Mouse (Mus musculus) liver, embryonic 12.5 days (tissue): ENCODE data around the gene Cd3d. TPM values are rescaled to one million over a fixed set of nuclear protein-coding genes. Genes with fewer than 3 reads are reported as not detected.

Source experiments
- ATAC-seq: fragments of 200-750 bp; cut with Nextera tagmentation; 2 replicates; pipeline ENCODE4 v1.8.0; 2017; ENCODE audit warnings: moderate number of reproducible peaks, mild to moderate bottlenecking, moderate library complexity
- H3K27ac ChIP-seq: fragments of 300-500 bp; sonication (generic); 2 replicates; pipeline ENCODE4 v1.5.1; 2016; ENCODE audit warnings: mild to moderate bottlenecking
- H3K27me3 ChIP-seq: fragments of 300-500 bp; sonication (generic); replicated peaks from 2 replicates; pipeline ENCODE4 v1.6.1; 2016; ENCODE audit warnings: mild to moderate bottlenecking, moderate library complexity
- H3K36me3 ChIP-seq: fragments of 300-500 bp; sonication (generic); 2 replicates; pipeline ENCODE4 v1.6.1; 2016; ENCODE audit warnings: mild to moderate bottlenecking, moderate library complexity
- H3K4me1 ChIP-seq: fragments of 300-500 bp; sonication (generic); 2 replicates; pipeline ENCODE4 v1.6.1; 2016
- H3K4me2 ChIP-seq: fragments of 300-500 bp; sonication (generic); 2 replicates; pipeline ENCODE4 v1.6.1; 2016; ENCODE audit warnings: mild to moderate bottlenecking, moderate library complexity
- H3K4me3 ChIP-seq: fragments of 300-500 bp; sonication (generic); 2 replicates; pipeline ENCODE4 v1.5.1; 2016; ENCODE audit warnings: mild to moderate bottlenecking, moderate library complexity
- H3K9ac ChIP-seq: fragments of 300-500 bp; sonication (generic); 2 replicates; pipeline ENCODE4 v1.6.1; 2016; ENCODE audit warnings: mild to moderate bottlenecking, moderate library complexity
- H3K9me3 ChIP-seq: fragments of 300-500 bp; sonication (generic); replicated peaks from 2 replicates; pipeline ENCODE4 v1.6.1; 2016; ENCODE audit warnings: mild to moderate bottlenecking, moderate library complexity
- WGBS: fragments of 180-500 bp; shearing (Covaris S2); methylation state at CpG from one replicate; pipeline ENCODE4 v1.1.7; 2016; ENCODE audit not compliant: insufficient replicate concordance; 5-methylcytosine and 5-hydroxymethylcytosine counted together
- polyA plus RNA-seq: library from polyadenylated mRNA; unstranded; fragments of >200 nt; fragmentation: Nextera tagmentation; extraction: Ambion mirVana; gene quantifications from 2 replicates; pipeline ENCODE4 v1.2.1, GENCODE M21; 2016

Gene Cd3d
- polyA plus RNA-seq, 1 experiment from 2014 or later = not detected

DNA sequence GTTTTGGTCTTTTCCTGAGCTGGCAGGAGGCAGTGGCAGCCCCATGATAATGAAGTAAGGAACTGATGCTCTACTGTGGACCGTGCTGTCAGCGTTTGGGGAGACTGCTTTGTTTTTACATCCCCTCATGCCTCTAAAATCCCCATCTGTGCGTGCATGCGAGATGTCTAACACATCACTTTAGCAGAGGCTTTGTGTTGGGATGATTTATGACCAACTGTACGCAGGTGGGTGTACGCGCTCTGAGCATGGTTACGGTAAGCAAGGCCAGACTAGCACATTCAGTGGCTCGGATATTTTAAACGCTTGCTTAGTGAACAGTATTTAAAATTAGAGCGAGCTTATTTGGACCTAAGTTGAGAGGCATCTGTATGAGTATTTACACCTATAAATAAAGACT is 36.4 kb downstream of the Cd3d start:
- WGBS = 77% methylated on average over 11 of the region's 11 CpGs
- Histone ChIP-seq H3K4me1 (no peaks in the 10 kb centered on the region), H3K4me2 (no peak overlapping the region), H3K36me3 (no peaks in the 10 kb centered on the region), H3K4me3 (no peak overlapping the region), H3K27me3 (no peaks in the 10 kb centered on the region; the same call in 1 of the 2 replicates), H3K27ac (no peak overlapping the region), H3K9me3 (no peaks in the 10 kb centered on the region), H3K9ac (no peak overlapping the region)
- no peak for ATAC-seq

DNA sequence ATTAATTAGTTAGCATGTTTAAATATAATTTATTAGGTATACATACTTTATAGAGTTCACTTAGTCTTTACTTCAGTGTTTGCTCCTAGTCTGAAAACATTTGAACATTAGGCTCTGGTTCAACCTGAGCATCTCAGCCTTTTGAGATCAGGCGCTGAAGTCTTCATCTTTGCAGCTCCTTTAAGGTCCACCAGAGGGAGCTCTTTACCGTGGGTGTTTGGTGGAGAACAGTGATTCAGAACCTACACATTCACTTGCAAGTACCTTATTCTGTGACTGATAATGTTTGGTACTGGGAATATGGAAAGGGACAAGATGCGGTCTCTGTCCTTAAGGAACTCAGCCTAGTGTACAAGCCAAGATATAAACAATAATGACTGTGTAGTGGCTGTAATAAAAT is 41.2 kb downstream of the Cd3d start:
- Histone ChIP-seq H3K27me3 (peaks cover 30% of the 10 kb centered on the region), H3K4me2 (no peak overlapping the region), H3K27ac (no peak overlapping the region), H3K4me3 (no peak overlapping the region), H3K36me3 (no peaks in the 10 kb centered on the region), H3K9me3 (no peaks in the 10 kb centered on the region), H3K4me1 (no peaks in the 10 kb centered on the region), H3K9ac (no peak overlapping the region)
- 9% methylated on average over 3 of the region's 3 CpGs for WGBS
- no peak for ATAC-seq

DNA sequence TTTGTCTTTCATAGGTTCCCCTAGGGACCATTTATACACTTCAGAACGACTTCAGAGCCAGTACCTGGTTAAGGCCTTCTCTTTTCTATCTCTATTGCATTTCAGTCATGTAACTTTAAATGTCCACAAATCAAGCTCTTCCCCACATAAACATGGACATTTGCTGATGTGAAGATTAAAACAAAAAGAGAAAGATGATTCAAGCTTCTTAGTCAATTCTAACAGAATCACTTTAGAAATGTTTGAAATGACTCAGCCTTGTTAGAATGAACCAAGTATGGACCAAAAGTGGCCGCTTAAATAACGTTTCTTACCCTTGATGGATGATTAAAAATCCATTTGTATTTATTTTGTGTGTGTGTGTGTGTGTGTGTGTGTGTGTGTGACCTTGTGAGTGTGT is 42.1 kb downstream of the Cd3d start:
- Histone ChIP-seq H3K27ac (no peak overlapping the region), H3K9me3 (no peaks in the 10 kb centered on the region), H3K36me3 (no peaks in the 10 kb centered on the region), H3K9ac (no peak overlapping the region), H3K4me1 (no peaks in the 10 kb centered on the region), H3K4me3 (no peak overlapping the region), H3K27me3 (peaks cover 38% of the 10 kb centered on the region), H3K4me2 (no peak overlapping the region)
- 45% methylated on average over 3 of the region's 3 CpGs for WGBS
- ATAC-seq = no peak

DNA sequence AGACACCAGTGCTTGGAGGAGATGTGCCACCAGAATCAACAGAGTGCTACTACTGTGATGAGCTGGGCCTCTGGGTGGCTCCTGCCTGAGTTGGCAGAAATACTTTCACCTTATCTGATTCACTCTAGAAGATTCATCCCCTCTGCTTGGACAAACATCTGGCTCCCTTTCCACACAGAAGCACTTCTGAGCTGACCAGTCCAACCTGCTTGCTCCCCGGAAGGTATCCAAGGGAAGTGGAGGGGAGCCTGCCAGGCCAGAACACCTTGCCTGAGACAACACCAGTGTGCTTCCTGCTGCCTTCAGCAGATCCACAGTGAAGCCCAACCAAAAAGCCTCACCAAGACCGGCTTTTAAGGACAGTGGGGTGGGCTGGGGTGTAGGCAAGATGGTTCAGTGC is 42.6 kb downstream of the Cd3d start:
- H3K4me2 ChIP-seq = no peak overlapping the region
- no peaks in the 10 kb centered on the region for H3K9me3 ChIP-seq
- no peak overlapping the region for H3K9ac ChIP-seq
- 73% methylated on average over 2 of the region's 2 CpGs for WGBS
- no peaks in the 10 kb centered on the region for H3K36me3 ChIP-seq
- H3K27ac ChIP-seq = no peak overlapping the region
- no peaks in the 10 kb centered on the region for H3K4me1 ChIP-seq
- no peak overlapping the region for H3K4me3 ChIP-seq
- H3K27me3 ChIP-seq = peaks cover 44% of the 10 kb centered on the region
- ATAC-seq = no peak

DNA sequence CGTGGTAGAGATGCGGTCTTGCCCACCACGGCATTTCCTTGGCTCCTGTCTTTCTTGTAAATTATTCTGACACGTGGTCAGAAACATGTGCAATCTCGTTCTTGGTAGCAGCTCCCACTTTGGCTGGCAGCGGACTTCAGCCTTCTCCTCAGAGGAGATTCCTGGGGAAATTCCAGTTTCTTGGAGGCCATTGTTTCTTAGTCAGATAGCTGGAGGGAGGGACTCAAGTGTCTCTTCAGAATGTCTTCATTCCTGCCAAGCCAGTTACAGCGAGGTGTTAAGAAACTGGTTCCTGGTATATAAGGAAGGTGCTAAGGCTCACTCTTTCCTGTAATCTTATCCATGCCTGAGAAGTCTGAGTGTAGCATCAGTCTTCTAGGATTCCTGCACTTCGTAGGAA is 45.8 kb downstream of the Cd3d start:
- H3K36me3 ChIP-seq = no peaks in the 10 kb centered on the region
- ATAC-seq = no peak
- H3K9ac ChIP-seq = no peak overlapping the region
- no peaks in the 10 kb centered on the region for H3K9me3 ChIP-seq
- WGBS = 46% methylated on average over 8 of the region's 8 CpGs
- peaks cover 62% of the 10 kb centered on the region for H3K27me3 ChIP-seq
- H3K4me1 ChIP-seq = no peaks in the 10 kb centered on the region
- H3K4me2 ChIP-seq = no peak overlapping the region
- no peak overlapping the region for H3K27ac ChIP-seq
- no peak overlapping the region for H3K4me3 ChIP-seq

DNA sequence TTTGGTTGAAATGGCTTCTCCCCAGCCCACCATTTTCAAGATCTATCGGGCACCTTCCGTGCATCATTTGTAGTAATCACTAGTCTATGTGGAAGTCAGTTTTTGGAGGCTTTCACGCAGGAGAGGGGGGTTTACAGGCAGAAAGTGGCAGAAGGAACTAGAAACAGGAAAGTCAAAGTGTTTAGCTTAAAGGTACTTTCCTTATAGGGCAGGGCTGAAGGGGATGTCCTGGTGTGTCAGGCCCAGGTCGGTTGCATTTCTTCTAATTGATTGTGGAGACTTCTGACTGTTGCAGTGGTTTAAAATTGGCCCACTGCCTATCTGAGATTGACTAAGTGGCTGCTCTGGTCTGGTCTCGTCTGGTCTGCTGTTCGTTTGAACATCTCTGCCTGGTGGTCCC is 48.8 kb downstream of the Cd3d start:
- Histone ChIP-seq H3K4me3 (no peak overlapping the region), H3K36me3 (no peaks in the 10 kb centered on the region), H3K4me1 (no peaks in the 10 kb centered on the region), H3K4me2 (no peak overlapping the region), H3K9ac (no peak overlapping the region), H3K9me3 (no peaks in the 10 kb centered on the region), H3K27me3 (peaks cover 60% of the 10 kb centered on the region), H3K27ac (no peak overlapping the region)
- ATAC-seq = no peak
- WGBS = 59% methylated on average over 6 of the region's 6 CpGs

DNA sequence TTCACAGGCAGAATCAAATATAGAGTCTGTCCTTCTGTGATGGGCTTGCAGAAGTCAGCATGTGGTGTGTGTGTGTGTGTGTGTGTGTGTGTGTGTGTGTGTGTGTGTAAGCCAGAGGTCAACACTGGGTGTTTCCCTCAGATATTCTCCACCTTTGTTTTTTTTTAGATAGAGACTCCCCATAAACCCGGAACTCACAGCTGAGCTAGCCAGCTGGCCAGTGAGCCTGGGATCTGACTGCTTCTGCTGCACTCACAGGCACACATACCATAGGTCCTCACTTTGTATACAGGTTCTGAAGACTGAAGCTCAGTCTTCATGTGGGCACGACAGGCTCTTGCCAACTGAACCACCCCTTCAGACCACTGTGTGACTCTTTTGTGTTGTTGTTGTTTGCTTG is 50.7 kb downstream of the Cd3d start:
- no peaks in the 10 kb centered on the region for H3K36me3 ChIP-seq
- ATAC-seq = no peak

DNA sequence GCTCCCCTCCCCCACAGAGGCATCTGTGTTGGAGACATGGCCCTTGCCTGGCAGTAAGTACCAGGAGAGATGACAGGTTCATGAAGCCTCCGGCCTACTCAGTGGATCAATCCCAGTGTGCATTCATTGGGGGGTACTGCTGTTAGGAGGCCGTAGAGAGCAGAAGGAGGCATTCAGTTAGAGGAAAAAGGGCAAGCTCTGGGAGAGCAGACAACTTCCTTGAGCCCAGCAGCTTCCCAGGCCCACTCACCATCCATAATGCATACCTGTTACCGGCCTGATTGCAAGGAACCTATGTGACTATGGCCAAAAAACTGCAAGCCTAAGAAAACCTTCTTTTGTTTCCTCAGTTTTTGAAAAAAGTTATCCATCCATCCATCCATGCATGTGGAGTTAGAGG is 52.9 kb downstream of the Cd3d start:
- H3K27ac ChIP-seq = no peak overlapping the region
- 53% methylated on average over 3 of the region's 3 CpGs for WGBS
- no peak for ATAC-seq
- H3K27me3 ChIP-seq = peaks cover 44% of the 10 kb centered on the region
- H3K4me3 ChIP-seq = no peak overlapping the region
- no peaks in the 10 kb centered on the region for H3K9me3 ChIP-seq
- no peak overlapping the region for H3K9ac ChIP-seq
- no peaks in the 10 kb centered on the region for H3K4me1 ChIP-seq
- no peaks in the 10 kb centered on the region for H3K36me3 ChIP-seq
- no peak overlapping the region for H3K4me2 ChIP-seq

More for the DNA sequence above, 50.7 kb downstream of the Cd3d start:
- H3K4me2 ChIP-seq = no peak overlapping the region
- H3K9ac ChIP-seq = no peak overlapping the region
- H3K9me3 ChIP-seq = no peaks in the 10 kb centered on the region
- H3K27ac ChIP-seq = no peak overlapping the region
- H3K4me3 ChIP-seq = no peak overlapping the region
- H3K27me3 ChIP-seq = peaks cover 51% of the 10 kb centered on the region
- H3K4me1 ChIP-seq = no peaks in the 10 kb centered on the region
- WGBS = 61% methylated on average over 2 of the region's 2 CpGs

Other genes starting within 250 kb of the Cd3d start
- 5.2 and 6.5 TPM in 2 replicates for gene Phldb1, start 246.6 kb upstream of the Cd3d start, polyA plus RNA-seq
- 127 TPM in 2 replicates for gene Arcn1, start 213.9 kb upstream of the Cd3d start, polyA plus RNA-seq
- 24.3 and 24.7 TPM in 2 replicates for gene Ift46, start 213.9 kb upstream of the Cd3d start, polyA plus RNA-seq
- gene Tmem25, start 182.5 kb upstream of the Cd3d start, polyA plus RNA-seq = 0.81 and 1.6 TPM in 2 replicates
- 11.6 and 12.3 TPM in 2 replicates for gene Ttc36, start 178.7 kb upstream of the Cd3d start, polyA plus RNA-seq
- gene Kmt2a, start 100.5 kb upstream of the Cd3d start, polyA plus RNA-seq = 7.3 and 8.4 TPM in 2 replicates
- 523 and 553 TPM in 2 replicates for gene Atp5l, start 61.0 kb upstream of the Cd3d start, polyA plus RNA-seq
- 14.8 and 15.1 TPM in 2 replicates for gene Ube4a, start 16.2 kb upstream of the Cd3d start, polyA plus RNA-seq
- gene Cd3g, start 1.4 kb upstream of the Cd3d start, polyA plus RNA-seq = not detected in 2 replicates
- not detected in 2 replicates for gene Cd3e, start 27.8 kb downstream of the Cd3d start, polyA plus RNA-seq
- 3.9 and 4.9 TPM in 2 replicates for gene Mpzl2, start 58.0 kb downstream of the Cd3d start, polyA plus RNA-seq
- 0.63 and 1.1 TPM in 2 replicates for gene Mpzl3, start 73.4 kb downstream of the Cd3d start, polyA plus RNA-seq
- gene Jaml, start 97.4 kb downstream of the Cd3d start, polyA plus RNA-seq = 0.12 TPM in 1 of 2 replicates, not detected in the other
- 0.70 and 0.90 TPM in 2 replicates for gene Scn2b, start 136.0 kb downstream of the Cd3d start, polyA plus RNA-seq
- 0.25 and 0.33 TPM in 2 replicates for gene Scn4b, start 156.6 kb downstream of the Cd3d start, polyA plus RNA-seq
- 0.10 TPM in 1 of 2 replicates, not detected in the other for gene BC049352, start 200.2 kb downstream of the Cd3d start, polyA plus RNA-seq
- not detected in 2 replicates for gene Tmprss4, start 222.3 kb downstream of the Cd3d start, polyA plus RNA-seq